Mouse (Mus musculus): Measurements from ENCODE around the gene Smg7. TPM values are rescaled to one million over a fixed set of nuclear protein-coding genes. Genes with fewer than 3 reads are reported as not detected.

Smg7 gene
- polyA plus RNA-seq, 1 experiment from 2014 or later = 23.1 TPM

- DNase-seq (ENCODE audit: low spot score) (no peak), ATAC-seq (replicated peaks; ENCODE audit: low FRiP score, low read depth) (no peak)
- Histone ChIP-seq H3K36me3 (ENCODE audit: insufficient read depth, low read length) (no peaks in the 10 kb centered on the region), H3K9ac (ENCODE audit: low read depth, low read length) (no peak overlapping the region), H3K27ac (no peak overlapping the region), H3K4me3 (replicated peaks; ENCODE audit: low read depth, low read length) (no peak overlapping the region), H3K4me1 (replicated peaks; ENCODE audit: insufficient read depth, low read length) (no peaks in the 10 kb centered on the region), H3K4me2 (ENCODE audit: low read length) (no peak overlapping the region), H3K9me3 (replicated peaks; ENCODE audit: low read length) (no peaks in the 10 kb centered on the region), H3K27me3 (ENCODE audit: insufficient read depth, low read length) (no peaks in the 10 kb centered on the region)
- 69% methylated on average over 4 of the region's 4 CpGs for WGBS
- TF ChIP-seq CTCF (IDR thresholded peaks at IDR 0.05; ENCODE audit: low read depth) = no peak
Measured at GRCm38 (mm10) chr1:152917626-152918025, 15.2 kb upstream of the Smg7 start.

DNA sequence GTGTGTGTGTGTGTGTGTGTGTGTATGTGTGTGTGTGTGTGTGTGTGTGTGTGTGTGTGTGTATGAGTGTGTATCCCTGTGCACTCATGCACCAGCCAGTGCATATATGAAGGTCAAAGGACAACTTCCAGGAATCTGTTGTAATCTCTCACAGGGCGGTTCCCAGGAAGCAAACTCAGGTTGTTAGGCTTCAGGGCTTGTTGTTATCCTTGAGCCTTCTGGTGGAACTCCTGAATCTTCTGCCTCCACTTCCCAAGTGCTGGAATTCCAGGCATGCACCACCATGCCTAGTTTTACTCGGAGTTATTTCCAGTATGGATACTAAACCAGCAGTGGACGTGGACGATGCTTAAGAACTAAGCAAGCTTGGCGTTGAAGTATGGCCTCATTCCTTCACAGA lies 14.5 kb upstream of the Smg7 start:
- Histone ChIP-seq H3K36me3 (ENCODE audit: insufficient read depth, low read length) (no peaks in the 10 kb centered on the region), H3K4me1 (replicated peaks; ENCODE audit: insufficient read depth, low read length) (no peaks in the 10 kb centered on the region), H3K9me3 (replicated peaks; ENCODE audit: low read length) (no peaks in the 10 kb centered on the region), H3K4me3 (replicated peaks; ENCODE audit: low read depth, low read length) (no peak overlapping the region), H3K4me2 (ENCODE audit: low read length) (no peak overlapping the region), H3K27me3 (ENCODE audit: insufficient read depth, low read length) (no peaks in the 10 kb centered on the region), H3K9ac (ENCODE audit: low read depth, low read length) (no peak overlapping the region), H3K27ac (no peak overlapping the region)
- DNase-seq (ENCODE audit: low spot score) = no peak
- no peak for TF ChIP-seq CTCF (IDR thresholded peaks at IDR 0.05; ENCODE audit: low read depth)
- WGBS = 69% methylated on average over 5 of the region's 5 CpGs
- ATAC-seq (replicated peaks; ENCODE audit: low FRiP score, low read depth) = no peak

DNA sequence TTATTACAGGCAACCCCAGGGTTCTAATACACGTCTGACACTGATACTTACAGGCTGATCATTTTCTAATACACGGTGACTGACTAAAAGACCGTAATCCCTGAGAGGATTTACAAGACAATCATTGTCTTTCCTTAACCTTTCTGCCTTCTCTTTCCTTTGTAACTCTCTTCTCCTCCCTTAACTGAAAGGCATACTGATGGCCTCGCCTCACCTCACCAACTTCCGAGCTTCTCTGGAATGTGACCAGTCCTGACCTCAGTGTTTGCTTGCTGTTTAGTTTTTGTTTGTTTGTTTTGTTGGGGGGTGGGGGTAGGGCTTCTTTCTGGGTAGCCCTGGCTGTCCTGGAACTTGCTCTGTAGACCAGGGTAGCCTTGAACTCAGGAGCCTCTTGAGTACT lies 13.3 kb upstream of the Smg7 start:
- H3K4me1 ChIP-seq (replicated peaks; ENCODE audit: insufficient read depth, low read length) = no peaks in the 10 kb centered on the region
- ATAC-seq (replicated peaks; ENCODE audit: low FRiP score, low read depth) = no peak

DNA sequence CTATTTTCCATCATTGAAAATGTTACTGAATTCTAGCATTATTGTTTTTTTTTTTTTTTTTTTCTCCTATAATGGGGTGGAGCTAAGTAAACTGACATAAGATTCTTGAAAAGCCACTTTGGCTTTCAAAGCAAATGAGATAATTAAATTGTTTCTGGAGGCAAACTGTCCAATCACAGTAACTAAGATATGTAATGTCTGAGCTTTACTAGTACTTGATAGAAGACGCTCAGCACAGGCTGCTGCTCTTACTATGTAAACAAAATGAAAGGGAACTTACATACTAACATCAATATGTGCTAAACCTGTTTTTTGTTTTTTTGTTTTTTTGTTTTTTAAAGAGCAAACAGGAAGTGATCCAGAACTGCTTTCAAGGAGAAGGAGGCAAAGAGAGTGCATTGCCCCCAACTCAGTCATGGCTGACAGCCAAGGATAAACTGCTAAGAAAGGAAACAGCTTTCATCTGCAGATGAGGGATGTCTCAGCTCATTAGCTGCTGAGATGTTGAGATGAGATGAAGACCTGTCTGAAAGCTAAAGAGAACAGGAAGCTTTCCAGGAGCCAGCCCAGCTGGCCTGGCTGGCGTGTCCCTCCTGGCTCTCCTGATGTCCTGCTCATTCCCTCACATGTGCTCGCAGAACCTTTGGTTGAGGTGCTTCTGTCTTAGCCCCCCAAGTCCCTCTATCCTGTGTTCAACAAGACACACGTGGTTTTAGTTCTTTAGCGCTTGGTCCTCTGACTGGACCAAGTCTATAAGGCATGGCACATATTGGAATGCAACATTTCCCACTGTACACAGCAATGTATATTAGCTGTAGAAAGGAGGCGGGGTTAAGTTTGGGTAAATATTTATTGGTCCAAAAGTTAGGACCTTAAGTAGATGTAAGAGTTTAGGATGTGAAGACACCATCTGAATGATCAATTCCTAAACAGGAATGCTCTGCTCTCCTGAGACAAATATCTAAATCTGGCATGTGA lies 11.3 kb upstream of the Smg7 start:
- 62% methylated on average over 6 of the region's 6 CpGs for WGBS
- ATAC-seq (replicated peaks; ENCODE audit: low FRiP score, low read depth) (no peak), DNase-seq (ENCODE audit: low spot score) (peak; percentile 45)

More for the DNA sequence above, 13.3 kb upstream of the Smg7 start:
- no peak overlapping the region for H3K4me3 ChIP-seq (replicated peaks; ENCODE audit: low read depth, low read length)
- H3K9me3 ChIP-seq (replicated peaks; ENCODE audit: low read length) = no peaks in the 10 kb centered on the region
- no peak overlapping the region for H3K4me2 ChIP-seq (ENCODE audit: low read length)
- no peak for DNase-seq (ENCODE audit: low spot score)
- H3K9ac ChIP-seq (ENCODE audit: low read depth, low read length) = no peak overlapping the region
- H3K36me3 ChIP-seq (ENCODE audit: insufficient read depth, low read length) = no peaks in the 10 kb centered on the region
- no peak overlapping the region for H3K27ac ChIP-seq
- no peak for TF ChIP-seq CTCF (IDR thresholded peaks at IDR 0.05; ENCODE audit: low read depth)
- WGBS = 28% methylated on average over 5 of the region's 5 CpGs
- no peaks in the 10 kb centered on the region for H3K27me3 ChIP-seq (ENCODE audit: insufficient read depth, low read length)

DNA sequence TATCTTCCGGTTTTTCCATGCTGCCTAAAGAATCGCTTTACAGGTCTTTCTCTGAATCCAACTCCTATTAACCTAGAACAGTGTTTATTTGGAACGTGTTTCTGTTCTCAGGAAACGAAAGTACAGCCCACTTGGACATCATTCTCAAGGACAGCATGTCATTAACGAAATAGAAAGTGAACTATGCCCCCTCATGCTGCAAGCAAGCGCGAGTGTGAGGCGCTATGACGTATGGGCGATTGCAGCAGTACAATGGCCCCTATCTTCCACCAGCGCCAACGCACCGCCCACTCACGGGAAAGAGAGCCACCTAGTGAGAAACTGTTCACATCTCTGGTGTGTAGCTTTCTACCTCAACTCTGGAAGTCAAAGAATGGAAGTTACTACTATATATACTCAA lies 2.0 kb upstream of the Smg7 start:
- H3K9ac ChIP-seq (ENCODE audit: low read depth, low read length) = 0 out of 2 replicates have a peak overlapping the region, but pooled peaks have one; percentile 38
- no peaks in the 10 kb centered on the region for H3K9me3 ChIP-seq (replicated peaks; ENCODE audit: low read length)
- H3K4me2 ChIP-seq (ENCODE audit: low read length) = peak overlapping the region; percentile 95
- peak overlapping the region; percentile 99 for H3K4me3 ChIP-seq (replicated peaks; ENCODE audit: low read depth, low read length)
- WGBS = under 1% methylated on average over 14 of the region's 14 CpGs
- peaks cover 12% of the 10 kb centered on the region for H3K4me1 ChIP-seq (replicated peaks; ENCODE audit: insufficient read depth, low read length)
- no peak overlapping the region; the same call in 1 of the 2 replicates for H3K27ac ChIP-seq
- peak; percentile 87 for TF ChIP-seq CTCF (IDR thresholded peaks at IDR 0.05; ENCODE audit: low read depth)
- H3K36me3 ChIP-seq (ENCODE audit: insufficient read depth, low read length) = no peaks in the 10 kb centered on the region
- ATAC-seq (replicated peaks; ENCODE audit: low FRiP score, low read depth) (0 out of 2 replicates have a peak, but pooled peaks have one; percentile 14), DNase-seq (ENCODE audit: low spot score) (peak; percentile 91)
- H3K27me3 ChIP-seq (ENCODE audit: insufficient read depth, low read length) = no peaks in the 10 kb centered on the region

More for the DNA sequence above, 11.3 kb upstream of the Smg7 start:
- H3K27ac ChIP-seq = no peak overlapping the region
- no peaks in the 10 kb centered on the region for H3K27me3 ChIP-seq (ENCODE audit: insufficient read depth, low read length)
- no peak overlapping the region for H3K9ac ChIP-seq (ENCODE audit: low read depth, low read length)
- no peaks in the 10 kb centered on the region for H3K4me1 ChIP-seq (replicated peaks; ENCODE audit: insufficient read depth, low read length)
- no peaks in the 10 kb centered on the region for H3K9me3 ChIP-seq (replicated peaks; ENCODE audit: low read length)
- no peaks in the 10 kb centered on the region for H3K36me3 ChIP-seq (ENCODE audit: insufficient read depth, low read length)
- no peak overlapping the region for H3K4me2 ChIP-seq (ENCODE audit: low read length)
- no peak for TF ChIP-seq CTCF (IDR thresholded peaks at IDR 0.05; ENCODE audit: low read depth)
- no peak overlapping the region for H3K4me3 ChIP-seq (replicated peaks; ENCODE audit: low read depth, low read length)

DNA sequence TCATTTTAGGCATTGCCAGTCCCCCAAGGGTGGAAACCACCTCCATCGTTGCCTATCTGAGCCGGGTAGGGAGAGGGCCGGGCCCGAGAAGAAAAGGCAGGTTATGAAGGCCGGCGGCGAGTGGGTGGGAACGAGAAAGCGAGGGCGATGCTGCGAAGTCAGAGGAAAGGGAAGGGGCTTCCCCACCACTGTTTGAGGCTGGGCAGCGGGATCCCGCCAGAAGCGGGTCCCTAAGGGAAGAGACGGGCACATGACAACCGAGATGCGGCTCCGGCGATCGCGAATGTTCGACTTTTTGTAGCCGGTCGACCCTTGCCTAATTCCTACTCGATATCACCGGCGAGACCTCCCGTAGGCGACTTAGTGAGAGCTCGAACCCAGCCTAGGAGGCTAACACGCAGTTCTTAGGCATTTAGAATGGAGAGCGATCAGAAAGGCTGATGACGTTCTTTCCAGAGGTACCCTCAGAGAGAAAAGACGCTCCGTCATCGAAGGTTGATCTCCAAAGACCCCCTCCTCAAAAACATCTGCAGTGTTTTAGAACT lies 1.2 kb upstream of the Smg7 start:
- Histone ChIP-seq H3K27me3 (ENCODE audit: insufficient read depth, low read length) (no peaks in the 10 kb centered on the region), H3K4me3 (replicated peaks; ENCODE audit: low read depth, low read length) (peak overlapping the region; percentile 99), H3K27ac (peak overlapping the region; percentile 99), H3K9me3 (replicated peaks; ENCODE audit: low read length) (no peaks in the 10 kb centered on the region), H3K4me2 (ENCODE audit: low read length) (peak overlapping the region; percentile 95), H3K36me3 (ENCODE audit: insufficient read depth, low read length) (no peaks in the 10 kb centered on the region), H3K4me1 (replicated peaks; ENCODE audit: insufficient read depth, low read length) (peaks cover 12% of the 10 kb centered on the region), H3K9ac (ENCODE audit: low read depth, low read length) (peak overlapping the region; percentile 93)
- ATAC-seq (replicated peaks; ENCODE audit: low FRiP score, low read depth) = 0 out of 2 replicates have a peak, but pooled peaks have one; percentile 8
- TF ChIP-seq CTCF (IDR thresholded peaks at IDR 0.05; ENCODE audit: low read depth) = no peak
- DNase-seq (ENCODE audit: low spot score) = peak; percentile 32
- under 1% methylated on average over 36 of the region's 36 CpGs for WGBS

All from kidney, postnatal 0 days (tissue).